Mouse (Mus musculus) MEL (cell line): Measurements from ENCODE around the gene Znfx1. TPM values are rescaled to one million over a fixed set of nuclear protein-coding genes. Genes with fewer than 3 reads are reported as not detected.

Experiments
- DNase-seq: peaks from one replicate; pipeline ENCODE4 v3.0.0; 2011; ENCODE audit warnings: low read depth, low spot score
- H3K27ac ChIP-seq: 2 replicates; pipeline ENCODE4 v1.5.1; 2012; ENCODE audit warnings: low read depth, mild to moderate bottlenecking, control low read depth, low read length, moderate library complexity; ENCODE audit not compliant: control insufficient read depth
- H3K27me3 ChIP-seq, 2 experiments: fragments of 150-350 bp in 1 of 2; sonication (generic) in 1 of 2; 2 replicates each; pipeline ENCODE4 v1.6.1; 2012; ENCODE audit warnings: low read length in 2 of 2, mild to moderate bottlenecking in 2 of 2, improper control_type of control experiment in 1 of 2, moderate library complexity in 1 of 2; ENCODE audit not compliant: insufficient read depth in 2 of 2, control insufficient read depth in 1 of 2
- H3K36me3 ChIP-seq, 2 experiments: 2 replicates each; pipeline ENCODE4 v1.6.1; 2012 to 2014; ENCODE audit warnings: low read length in 2 of 2, improper control_type of control experiment in 1 of 2, inconsistent platforms in 1 of 2, mild to moderate bottlenecking in 1 of 2; ENCODE audit not compliant: insufficient read depth in 2 of 2, control insufficient read depth in 1 of 2
- H3K4me1 ChIP-seq, 2 experiments: fragments of 150-350 bp in 1 of 2; sonication (generic) in 1 of 2; 2 replicates each; pipeline ENCODE4 v1.6.1; 2012; ENCODE audit warnings: low read length in 2 of 2, improper control_type of control experiment in 1 of 2, mild to moderate bottlenecking in 1 of 2; ENCODE audit not compliant: insufficient read depth in 2 of 2, control insufficient read depth in 1 of 2
- H3K4me3 ChIP-seq, 2 experiments: fragments of 150-350 bp in 1 of 2; sonication (generic) in 1 of 2; 2 replicates each; pipeline ENCODE4 v1.5.1; 2012; ENCODE audit warnings: low read depth in 2 of 2, low read length in 2 of 2, mild to moderate bottlenecking in 2 of 2, moderate library complexity in 2 of 2, control low read depth in 1 of 2, improper control_type of control experiment in 1 of 2; ENCODE audit not compliant: control insufficient read depth in 1 of 2, insufficient read depth in 1 of 2
- H3K79me2 ChIP-seq: 2 replicates; pipeline ENCODE4 v1.6.1; 2012; ENCODE audit warnings: mild to moderate bottlenecking, low read length, moderate library complexity; ENCODE audit not compliant: control insufficient read depth, poor library complexity, insufficient read depth
- H3K9ac ChIP-seq: 2 replicates; pipeline ENCODE4 v1.6.1; 2012; ENCODE audit warnings: low read depth, mild to moderate bottlenecking, control low read depth, low read length, moderate library complexity; ENCODE audit not compliant: control insufficient read depth, poor library complexity, severe bottlenecking
- H3K9me3 ChIP-seq: fragments of 150-350 bp; sonication (generic); replicated peaks from 2 replicates; pipeline ENCODE4 v1.6.1; 2012; ENCODE audit warnings: mild to moderate bottlenecking, low read length, improper control_type of control experiment, moderate library complexity; ENCODE audit not compliant: insufficient read depth
- CHD1 ChIP-seq: IDR thresholded peaks from 2 replicates; pipeline ENCODE4 v1.6.1; 2012; ENCODE audit warnings: low read depth, mild to moderate bottlenecking, inconsistent platforms, low read length, improper control_type of control experiment
- CTCF ChIP-seq, 3 experiments: IDR thresholded peaks in 2 of 3; conservative IDR thresholded peaks in 1 of 3; 2 replicates each; pipeline ENCODE4 v1.5.1; 2011 to 2012; ENCODE audit warnings: low read length in 3 of 3, low read depth in 2 of 3, mild to moderate bottlenecking in 2 of 3, improper control_type of control experiment in 1 of 3, inconsistent platforms in 1 of 3, mixed read lengths in 1 of 3, moderate library complexity in 1 of 3; ENCODE audit not compliant: control insufficient read depth in 1 of 3, insufficient read depth in 1 of 3, poor library complexity in 1 of 3, severe bottlenecking in 1 of 3
- E2F4 ChIP-seq: IDR thresholded peaks from 2 replicates; pipeline ENCODE4 v1.6.1; 2011; ENCODE audit warnings: low read depth, low read length, improper control_type of control experiment, borderline replicate concordance
- ELF1 ChIP-seq: IDR thresholded peaks from 2 replicates; pipeline ENCODE4 v1.6.1; 2014; ENCODE audit warnings: low read depth, mild to moderate bottlenecking, inconsistent platforms, low read length, improper control_type of control experiment, moderate library complexity
- EP300 ChIP-seq, 2 experiments: IDR thresholded peaks; 2 replicates each; pipeline ENCODE4 v1.6.1; 2011; ENCODE audit warnings: improper control_type of control experiment in 2 of 2, low read length in 2 of 2, low read depth in 1 of 2, mild to moderate bottlenecking in 1 of 2
- ETS1 ChIP-seq: IDR thresholded peaks from 2 replicates; pipeline ENCODE4 v1.6.1; 2012; ENCODE audit warnings: low read depth, mild to moderate bottlenecking, inconsistent platforms, low read length, improper control_type of control experiment, moderate library complexity
- GABPA ChIP-seq: IDR thresholded peaks from 2 replicates; pipeline ENCODE4 v1.6.1; 2012; ENCODE audit warnings: low read depth, mild to moderate bottlenecking, inconsistent platforms, low read length, improper control_type of control experiment, moderate library complexity
- GATA1 ChIP-seq: IDR thresholded peaks from 2 replicates; pipeline ENCODE4 v1.6.1; 2011; ENCODE audit warnings: low read depth, low read length, improper control_type of control experiment
- HCFC1 ChIP-seq: IDR thresholded peaks from 2 replicates; pipeline ENCODE4 v1.6.1; 2012; ENCODE audit warnings: low read depth, mild to moderate bottlenecking, inconsistent platforms, low read length, improper control_type of control experiment, moderate library complexity
- JUND ChIP-seq: IDR thresholded peaks from 2 replicates; pipeline ENCODE4 v1.6.1; 2011; ENCODE audit warnings: low read depth, mild to moderate bottlenecking, improper control_type of control experiment, low read length
- KAT2A ChIP-seq: conservative IDR thresholded peaks from 2 replicates; pipeline ENCODE4 v1.6.1; 2012; ENCODE audit warnings: low read depth, low read length, improper control_type of control experiment, inconsistent platforms
- MAFK ChIP-seq: IDR thresholded peaks from 2 replicates; pipeline ENCODE4 v1.6.1; 2011; ENCODE audit warnings: low read depth, mild to moderate bottlenecking, low read length, improper control_type of control experiment, borderline replicate concordance
- MAX ChIP-seq: IDR thresholded peaks from 2 replicates; pipeline ENCODE4 v1.6.1; 2011; ENCODE audit warnings: low read length, improper control_type of control experiment
- MAZ ChIP-seq: IDR thresholded peaks from 2 replicates; pipeline ENCODE4 v1.6.1; 2012; ENCODE audit warnings: low read depth, mild to moderate bottlenecking, inconsistent platforms, low read length, improper control_type of control experiment
- MEF2A ChIP-seq: IDR thresholded peaks from 2 replicates; pipeline ENCODE4 v1.6.1; 2014; ENCODE audit warnings: low read depth, mild to moderate bottlenecking, inconsistent platforms, low read length, improper control_type of control experiment; ENCODE audit not compliant: poor library complexity, insufficient replicate concordance, severe bottlenecking; ENCODE audit errors: extremely low read depth
- MXI1 ChIP-seq: IDR thresholded peaks from 2 replicates; pipeline ENCODE4 v1.6.1; 2011; ENCODE audit warnings: mild to moderate bottlenecking, low read depth, low read length, improper control_type of control experiment
- NELFE ChIP-seq: IDR thresholded peaks from 2 replicates; pipeline ENCODE4 v1.6.1; 2011; ENCODE audit warnings: low read depth, low read length, improper control_type of control experiment
- POLR2A ChIP-seq, 2 experiments: IDR thresholded peaks; 2 replicates each; pipeline ENCODE4 v1.6.1; 2011 to 2012; ENCODE audit warnings: low read length in 2 of 2, mild to moderate bottlenecking in 2 of 2, control low read depth in 1 of 2, improper control_type of control experiment in 1 of 2, low read depth in 1 of 2, moderate library complexity in 1 of 2; ENCODE audit not compliant: control insufficient read depth in 1 of 2, insufficient read depth in 1 of 2, poor library complexity in 1 of 2
- RAD21 ChIP-seq: IDR thresholded peaks from 2 replicates; pipeline ENCODE4 v1.6.1; 2011; ENCODE audit warnings: mild to moderate bottlenecking, low read depth, low read length, improper control_type of control experiment
- RCOR1 ChIP-seq: IDR thresholded peaks from 2 replicates; pipeline ENCODE4 v1.6.1; 2012; ENCODE audit warnings: low read depth, mild to moderate bottlenecking, inconsistent platforms, low read length, improper control_type of control experiment
- SMC3 ChIP-seq: IDR thresholded peaks from 2 replicates; pipeline ENCODE4 v1.6.1; 2011; ENCODE audit warnings: low read depth, low read length, improper control_type of control experiment
- TAL1 ChIP-seq: IDR thresholded peaks from 2 replicates; pipeline ENCODE4 v1.6.1; 2012; ENCODE audit warnings: mild to moderate bottlenecking, inconsistent platforms, low read length, moderate library complexity, mixed read lengths
- TBP ChIP-seq: IDR thresholded peaks from 2 replicates; pipeline ENCODE4 v1.8.0; 2011; ENCODE audit warnings: low read depth, low read length, improper control_type of control experiment
- USF1 ChIP-seq: IDR thresholded peaks from 2 replicates; pipeline ENCODE4 v1.6.1; 2014; ENCODE audit warnings: low read depth, mild to moderate bottlenecking, inconsistent platforms, low read length, improper control_type of control experiment, moderate library complexity
- ZC3H11A ChIP-seq: IDR thresholded peaks from 2 replicates; pipeline ENCODE4 v1.6.1; 2012; ENCODE audit warnings: low read depth, mild to moderate bottlenecking, inconsistent platforms, low read length, improper control_type of control experiment
- polyA plus RNA-seq, 2 experiments: library from polyadenylated mRNA; stranded (reverse) in 1 of 2; unstranded in 1 of 2; fragments of >175 nt in 1 of 2; fragments of >200 nt in 1 of 2; gene quantifications; 2 replicates each; pipeline versions ENCODE4 v1.2.1 to v1.2.4; 2012; ENCODE audit warnings: low replicate concordance in 2 of 2, low read depth in 1 of 2; ENCODE audit not compliant: insufficient read length in 2 of 2, insufficient read depth in 1 of 2, missing spikeins in 1 of 2
- total RNA-seq: library from RNA; depleted of rRNA; stranded (reverse); fragments of 300-350 nt; gene quantifications from 2 replicates; pipeline ENCODE4 v1.2.3, GENCODE M21; 2012

Gene Znfx1
- total and polyA plus RNA-seq, 3 experiments: 15.6 to 17.1 TPM; not detected in 1

GRCm38 (mm10) chr2:167086092-167086491 is 23.3 kb upstream of the Znfx1 start:
- Histone ChIP-seq H3K9me3 (no peaks in the 10 kb centered on the region), H3K9ac (no peak overlapping the region), H3K4me1 (no peaks in the 10 kb centered on the region), H3K36me3 (no peaks in the 10 kb centered on the region), H3K27ac (no peak overlapping the region), H3K4me3 (no peak overlapping the region), H3K79me2 (no peaks in the 10 kb centered on the region), H3K27me3 (peaks cover 0 to 4% of the 10 kb centered on the region in 2 experiments; a peak in 1 of 4 replicates)
- DNase-seq: no peak
- TF ChIP-seq ETS1 (no peak), USF1 (no peak), ELF1 (no peak), CHD1 (no peak), CTCF (IDR thresholded peaks at IDR 0.05 in 2 of 3, conservative IDR thresholded peaks at IDR 0.05 in 1 of 3; ENCODE audit: control insufficient read depth in 1 of 3, insufficient read depth in 1 of 3, low read depth in 2 of 3, low read length in 3 of 3, poor library complexity in 1 of 3, severe bottlenecking in 1 of 3) (no peak), TBP (no peak), MAFK (no peak), MEF2A (no peak), ZC3H11A (no peak), MAX (no peak), RCOR1 (no peak), KAT2A (no peak), NELFE (no peak), E2F4 (no peak), GATA1 (no peak), MXI1 (no peak), MAZ (no peak), GABPA (no peak)

GRCm38 (mm10) chr2:167081639-167082038 is 18.8 kb upstream of the Znfx1 start:
- Histone ChIP-seq H3K4me3 (no peak overlapping the region), H3K79me2 (no peaks in the 10 kb centered on the region), H3K27ac (no peak overlapping the region)
- no peak for TF ChIP-seq MEF2A
- no peak for TF ChIP-seq CTCF (IDR thresholded peaks at IDR 0.05 in 2 of 3, conservative IDR thresholded peaks at IDR 0.05 in 1 of 3; ENCODE audit: control insufficient read depth in 1 of 3, insufficient read depth in 1 of 3, low read depth in 2 of 3, low read length in 3 of 3, poor library complexity in 1 of 3, severe bottlenecking in 1 of 3)
- no peak for TF ChIP-seq KAT2A
- TF ChIP-seq HCFC1: no peak
- no peak for TF ChIP-seq POLR2A (IDR thresholded peaks at IDR 0.05; ENCODE audit: control insufficient read depth in 1 of 2, insufficient read depth in 1 of 2, low read depth in 1 of 2, low read length in 2 of 2, poor library complexity in 1 of 2)
- no peak for TF ChIP-seq ZC3H11A
- TF ChIP-seq GATA1: no peak
- no peak for TF ChIP-seq SMC3
- TF ChIP-seq USF1: no peak
- no peak for TF ChIP-seq EP300 (IDR thresholded peaks at IDR 0.05; ENCODE audit: low read depth in 1 of 2, low read length in 2 of 2)
- no peak for TF ChIP-seq MXI1
- TF ChIP-seq TAL1: no peak
- no peak for TF ChIP-seq JUND
- no peak for TF ChIP-seq E2F4
- TF ChIP-seq RAD21: no peak
- no peak for TF ChIP-seq GABPA
- TF ChIP-seq, all 39 proteins: peak for 0
- Histone ChIP-seq H3K4me1 (no peaks in the 10 kb centered on the region), H3K9ac (no peak overlapping the region), H3K9me3 (no peaks in the 10 kb centered on the region), H3K36me3 (no peaks in the 10 kb centered on the region), H3K27me3 (peaks cover 0 to 4% of the 10 kb centered on the region in 2 experiments; a peak in 1 of 4 replicates)
- no peak for DNase-seq
